Mouse (Mus musculus) heart, postnatal 14 days (tissue): ENCODE data around the gene Lpin2. TPM values are rescaled to one million over a fixed set of nuclear protein-coding genes. Genes with fewer than 3 reads are reported as not detected.

Experiments used
- DNase-seq, 2 experiments: peaks; one replicate each; pipeline ENCODE4 v3.0.0; 2021 to 2022
- intact Hi-C: fragments of 180-260 bp; cut with DNase I; formaldehyde crosslinking; loops from one replicate; pipeline ENCODE4 v1.15.1; 2025
- total RNA-seq, 2 experiments: library from RNA; stranded (reverse); gene quantifications; 2 replicates each; pipeline ENCODE4 v1.2.3; 2021

The Lpin2 gene
- total RNA-seq, 2 experiments from 2014 or later, result 11.0 to 11.4 TPM

- peak in 1 of 2 experiments; percentile 8 for DNase-seq
- intact Hi-C loops, result no loop called here
These were observed 13.5 kb upstream of the Lpin2 start for GRCm38 (mm10) chr17:71168846-71169245.

GRCm38 (mm10) chr17:71169639-71170038 is 12.7 kb upstream of the Lpin2 start:
- no peak for DNase-seq
- intact Hi-C loops, result no loop called here

GRCm38 (mm10) chr17:71171161-71171560 is 11.2 kb upstream of the Lpin2 start:
- no peak for DNase-seq

GRCm38 (mm10) chr17:71177336-71177735 is 5.0 kb upstream of the Lpin2 start:
- no peak for DNase-seq
- intact Hi-C loops, result no loop called here

More at GRCm38 (mm10) chr17:71171161-71171560, 11.2 kb upstream of the Lpin2 start:
- intact Hi-C loops, result no loop called here

GRCm38 (mm10) chr17:71177949-71178348 is 4.4 kb upstream of the Lpin2 start:
- no peak for DNase-seq
- intact Hi-C loops, result no loop called here

GRCm38 (mm10) chr17:71178530-71179181 is 3.7 kb upstream of the Lpin2 start:
- peak in 1 of 2 experiments; percentile 7 for DNase-seq
- intact Hi-C loops, result no loop called here

- intact Hi-C loops, result loop anchor here (5.0 to 10.0 kb wide), 4 partner anchors 57 to 425 kb away; partner anchors contain the start of genes Myl12a and Myom1
- no peak for DNase-seq
These were observed 2.6 kb upstream of the Lpin2 start for GRCm38 (mm10) chr17:71179551-71180309.

- intact Hi-C loops, result loop anchor here (5.0 to 10.0 kb wide), 4 partner anchors 58 to 426 kb away; partner anchors contain the start of genes Myl12a and Myom1
- no peak for DNase-seq
These were observed 1.8 kb upstream of the Lpin2 start for GRCm38 (mm10) chr17:71180601-71181000.

GRCm38 (mm10) chr17:71182871-71183656 is 704 bp downstream of the Lpin2 start:
- intact Hi-C loops, result loop anchor here (5.0 to 10.0 kb wide), 4 partner anchors 61 to 428 kb away; partner anchors contain the start of genes Myl12a and Myom1
- DNase-seq, result peak; percentile 94 to 97

- DNase-seq, result peak in 1 of 2 experiments; percentile 38
- intact Hi-C loops, result loop anchor here (5.0 to 10.0 kb wide), 4 partner anchors 61 to 429 kb away; partner anchors contain the start of genes Myl12a and Myom1
These were observed 1.4 kb downstream of the Lpin2 start for GRCm38 (mm10) chr17:71183657-71184261.

- intact Hi-C loops, result loop anchor here (5.0 to 10.0 kb wide), 4 partner anchors 62 to 430 kb away; partner anchors contain the start of genes Myl12a and Myom1
- peak in 1 of 2 experiments; percentile 21 for DNase-seq
These were observed 2.2 kb downstream of the Lpin2 start for GRCm38 (mm10) chr17:71184356-71185111.

- no peak for DNase-seq
- intact Hi-C loops, result loop anchor here (10.0 kb wide), 1 partner anchor 431 kb away; no protein-coding TSS in a partner anchor
These were observed 3.0 kb downstream of the Lpin2 start for GRCm38 (mm10) chr17:71185368-71185767.

- intact Hi-C loops, result loop anchor here (10.0 kb wide), 1 partner anchor 486 kb away; no protein-coding TSS in a partner anchor
- no peak for DNase-seq
These were observed 8.2 kb downstream of the Lpin2 start for GRCm38 (mm10) chr17:71190589-71190988.

- no peak for DNase-seq
- intact Hi-C loops, result loop anchor here (10.0 kb wide), 1 partner anchor 486 kb away; no protein-coding TSS in a partner anchor
These were observed 8.7 kb downstream of the Lpin2 start for GRCm38 (mm10) chr17:71191063-71191462.

- no peak for DNase-seq
- intact Hi-C loops, result loop anchor here (10.0 kb wide), 1 partner anchor 487 kb away; no protein-coding TSS in a partner anchor
These were observed 9.5 kb downstream of the Lpin2 start for GRCm38 (mm10) chr17:71191651-71192419.

- intact Hi-C loops, result loop anchor here (10.0 kb wide), 1 partner anchor 488 kb away; no protein-coding TSS in a partner anchor
- DNase-seq, result no peak
These were observed 10.7 kb downstream of the Lpin2 start for GRCm38 (mm10) chr17:71193019-71193418.

GRCm38 (mm10) chr17:71193485-71193884 is 11.1 kb downstream of the Lpin2 start:
- intact Hi-C loops, result loop anchor here (10.0 kb wide), 1 partner anchor 489 kb away; no protein-coding TSS in a partner anchor
- DNase-seq, result no peak
